Mouse (Mus musculus): ENCODE measurements around the gene Ccdc93. TPM values are rescaled to one million over a fixed set of nuclear protein-coding genes. Genes with fewer than 3 reads are reported as not detected.

The Ccdc93 gene
- total RNA-seq, 2 experiments from 2014 or later = 23.4 to 28.5 TPM

- no peak for DNase-seq (ENCODE audit: extremely low spot score in 1 of 2, low spot score in 2 of 2)
- intact Hi-C loops (cut with DNase I) = no loop called here
- Histone ChIP-seq H3K27ac (no peak overlapping the region), H3K4me3 (no peak overlapping the region)
- no peak for TF ChIP-seq CTCF (IDR thresholded peaks at IDR 0.05)
Observed at GRCm38 (mm10) chr1:121483091-121483490, 52.2 kb downstream of the Ccdc93 start.

- no peak for DNase-seq (ENCODE audit: extremely low spot score in 1 of 2, low spot score in 2 of 2)
- no peak for TF ChIP-seq CTCF (IDR thresholded peaks at IDR 0.05)
- intact Hi-C loops (cut with DNase I) = no loop called here
- Histone ChIP-seq H3K27ac (no peak overlapping the region), H3K4me3 (no peak overlapping the region)
Observed at GRCm38 (mm10) chr1:121486803-121487202, 56.0 kb downstream of the Ccdc93 start.

- intact Hi-C loops (cut with DNase I) = loop anchor here (2.0 kb wide), 1 partner anchor 49 kb away; no protein-coding TSS in a partner anchor
- H3K4me3 ChIP-seq = no peak overlapping the region
- TF ChIP-seq CTCF (IDR thresholded peaks at IDR 0.05) = peak; percentile 52
- DNase-seq (ENCODE audit: extremely low spot score in 1 of 2, low spot score in 2 of 2) = peak; percentile 27 to 39
- H3K27ac ChIP-seq = no peak overlapping the region
Observed at GRCm38 (mm10) chr1:121490241-121490640, 59.4 kb downstream of the Ccdc93 start.

- TF ChIP-seq CTCF (IDR thresholded peaks at IDR 0.05) = no peak
- Histone ChIP-seq H3K4me3 (no peak overlapping the region), H3K27ac (no peak overlapping the region)
- intact Hi-C loops (cut with DNase I) = no loop called here
- DNase-seq (ENCODE audit: extremely low spot score in 1 of 2, low spot score in 2 of 2) = no peak
Observed at GRCm38 (mm10) chr1:121497093-121497492, 66.2 kb downstream of the Ccdc93 start.

GRCm38 (mm10) chr1:121508729-121509128 lies 77.9 kb downstream of the Ccdc93 start:
- DNase-seq (ENCODE audit: extremely low spot score in 1 of 2, low spot score in 2 of 2) = no peak
- TF ChIP-seq CTCF (IDR thresholded peaks at IDR 0.05) = no peak
- Histone ChIP-seq H3K27ac (no peak overlapping the region), H3K4me3 (no peak overlapping the region)
- intact Hi-C loops (cut with DNase I) = no loop called here

- no peak for DNase-seq (ENCODE audit: extremely low spot score in 1 of 2, low spot score in 2 of 2)
- no peak for TF ChIP-seq CTCF (IDR thresholded peaks at IDR 0.05)
- no peak overlapping the region for H3K4me3 ChIP-seq
- no peak overlapping the region for H3K27ac ChIP-seq
- intact Hi-C loops (cut with DNase I) = no loop called here
Observed at GRCm38 (mm10) chr1:121510420-121511140, 79.7 kb downstream of the Ccdc93 start.

GRCm38 (mm10) chr1:121511186-121511585 lies 80.3 kb downstream of the Ccdc93 start:
- no peak for TF ChIP-seq CTCF (IDR thresholded peaks at IDR 0.05)
- intact Hi-C loops (cut with DNase I) = no loop called here
- no peak for DNase-seq (ENCODE audit: extremely low spot score in 1 of 2, low spot score in 2 of 2)
- H3K4me3 ChIP-seq = no peak overlapping the region
- no peak overlapping the region for H3K27ac ChIP-seq

GRCm38 (mm10) chr1:121511966-121512365 lies 81.1 kb downstream of the Ccdc93 start:
- no peak for TF ChIP-seq CTCF (IDR thresholded peaks at IDR 0.05)
- no peak for DNase-seq (ENCODE audit: extremely low spot score in 1 of 2, low spot score in 2 of 2)
- intact Hi-C loops (cut with DNase I) = no loop called here

GRCm38 (mm10) chr1:121518609-121519008 lies 87.8 kb downstream of the Ccdc93 start:
- intact Hi-C loops (cut with DNase I) = no loop called here
- DNase-seq (ENCODE audit: extremely low spot score in 1 of 2, low spot score in 2 of 2) = no peak
- no peak for TF ChIP-seq CTCF (IDR thresholded peaks at IDR 0.05)
- H3K4me3 ChIP-seq = no peak overlapping the region
- no peak overlapping the region for H3K27ac ChIP-seq

More at GRCm38 (mm10) chr1:121511966-121512365, 81.1 kb downstream of the Ccdc93 start:
- H3K4me3 ChIP-seq = no peak overlapping the region
- no peak overlapping the region for H3K27ac ChIP-seq

GRCm38 (mm10) chr1:121527061-121527460 lies 96.2 kb downstream of the Ccdc93 start:
- intact Hi-C loops (cut with DNase I) = no loop called here
- no peak for TF ChIP-seq CTCF (IDR thresholded peaks at IDR 0.05)
- Histone ChIP-seq H3K27ac (no peak overlapping the region), H3K4me3 (peak overlapping the region; percentile 29)
- peak in 1 of 2 experiments; percentile 52 for DNase-seq (ENCODE audit: extremely low spot score in 1 of 2, low spot score in 2 of 2)

- H3K27ac ChIP-seq = no peak overlapping the region
- peak overlapping the region; percentile 29 for H3K4me3 ChIP-seq
- intact Hi-C loops (cut with DNase I) = no loop called here
- DNase-seq (ENCODE audit: extremely low spot score in 1 of 2, low spot score in 2 of 2) = peak in 1 of 2 experiments; percentile 28
- no peak for TF ChIP-seq CTCF (IDR thresholded peaks at IDR 0.05)
Observed at GRCm38 (mm10) chr1:121527600-121528398, 97.0 kb downstream of the Ccdc93 start.

GRCm38 (mm10) chr1:121528399-121528720 lies 97.5 kb downstream of the Ccdc93 start, which contains the start of gene Htr5b:
TSS of gene Htr5b (minus strand) at chr1:121528465.
- H3K4me3 ChIP-seq = peak within 1 kb of the TSS; percentile 29
- no peak for TF ChIP-seq CTCF (IDR thresholded peaks at IDR 0.05)
- DNase-seq (ENCODE audit: extremely low spot score in 1 of 2, low spot score in 2 of 2) = peak in 1 of 2 experiments; percentile 31
- H3K27ac ChIP-seq = no peak within 1 kb of the TSS
- intact Hi-C loops (cut with DNase I) = no loop called here

Data from left cerebral cortex, adult 2 months (tissue).